Mouse (Mus musculus): ENCODE measurements around the gene Npr2.
"Not testable (repeated sequence)": the region's sequence is repeated elsewhere in the genome, so short reads cannot be mapped to it uniquely, and the experiment has no call there.

Gene Npr2

GRCm38 (mm10) chr4:43631046-43631955, at the start of gene Npr2:
Gene Npr2, plus strand, starts transcription at chr4:43631935.
- DNase-seq: peak; percentile 73

GRCm38 (mm10) chr4:43582241-43582640, 49.5 kb upstream of the Npr2 start:
- no peak for DNase-seq

GRCm38 (mm10) chr4:43583421-43583820, 48.3 kb upstream of the Npr2 start:
- DNase-seq: no peak

GRCm38 (mm10) chr4:43584444-43585416, 47.0 kb upstream of the Npr2 start, which contains the start of gene Msmp:
Gene Msmp, minus strand, starts transcription at chr4:43584494.
- DNase-seq: no peak

- DNase-seq: no peak
These were observed 46.1 kb upstream of the Npr2 start for GRCm38 (mm10) chr4:43585682-43586081.

- no peak for DNase-seq
These were observed 45.3 kb upstream of the Npr2 start for GRCm38 (mm10) chr4:43586411-43586810.

GRCm38 (mm10) chr4:43587681-43588080, 44.1 kb upstream of the Npr2 start:
- DNase-seq: no peak

- no peak for DNase-seq
These were observed 40.2 kb upstream of the Npr2 start for GRCm38 (mm10) chr4:43591543-43591942.

GRCm38 (mm10) chr4:43591961-43592360, 39.8 kb upstream of the Npr2 start:
- DNase-seq: no peak

- DNase-seq: no peak
These were observed 38.3 kb upstream of the Npr2 start for GRCm38 (mm10) chr4:43593453-43593852.

- DNase-seq: not testable (repeated sequence)
These were observed 35.1 kb upstream of the Npr2 start for GRCm38 (mm10) chr4:43596597-43596996.

- DNase-seq: no peak
These were observed 33.5 kb upstream of the Npr2 start for GRCm38 (mm10) chr4:43598200-43598599.

- DNase-seq: no peak
These were observed 32.9 kb upstream of the Npr2 start for GRCm38 (mm10) chr4:43598650-43599380.

GRCm38 (mm10) chr4:43600195-43600934, 31.4 kb upstream of the Npr2 start:
- DNase-seq: no peak

- no peak for DNase-seq
These were observed 27.6 kb upstream of the Npr2 start for GRCm38 (mm10) chr4:43604099-43604498.

- no peak for DNase-seq
These were observed 26.7 kb upstream of the Npr2 start for GRCm38 (mm10) chr4:43604751-43605685.

GRCm38 (mm10) chr4:43612534-43612933, 19.2 kb upstream of the Npr2 start:
- no peak for DNase-seq

GRCm38 (mm10) chr4:43613060-43613730, 18.5 kb upstream of the Npr2 start:
- DNase-seq: no peak

- no peak for DNase-seq
These were observed 11.5 kb upstream of the Npr2 start for GRCm38 (mm10) chr4:43620146-43620778.
